Mouse (Mus musculus): ENCODE results near the gene Cldn13. TPM values are rescaled to one million over a fixed set of nuclear protein-coding genes. Genes with fewer than 3 reads are reported as not detected.

Gene Cldn13
- polyA plus RNA-seq, 1 experiment, result 11.2 TPM

- no peaks in the 10 kb centered on the region for H3K36me3 ChIP-seq (ENCODE audit: control insufficient read depth, insufficient read depth, low read length)
- no peaks in the 10 kb centered on the region for H3K27me3 ChIP-seq (ENCODE audit: control insufficient read depth, insufficient read depth, low read length)
- peaks cover 2% of the 10 kb centered on the region; the same call in 1 of the 2 replicates for H3K4me1 ChIP-seq (ENCODE audit: control insufficient read depth, insufficient read depth, low read length)
- TF ChIP-seq CTCF (IDR thresholded peaks at IDR 0.05; ENCODE audit: control insufficient read depth, insufficient read depth, insufficient replicate concordance, low read depth, low read length) (no peak), POLR2A (IDR thresholded peaks at IDR 0.05; ENCODE audit: control insufficient read depth, low read depth, low read length) (no peak)
- H3K27ac ChIP-seq (ENCODE audit: control insufficient read depth, insufficient read depth, low read depth, low read length), result no peak overlapping the region
- H3K4me3 ChIP-seq (ENCODE audit: control insufficient read depth, low read depth, low read length), result peak overlapping the region; percentile 56
These were observed 2.0 kb downstream of the Cldn13 start for GRCm38 (mm10) chr5:134913352-134913751.

GRCm38 (mm10) chr5:134911901-134912300 lies 3.4 kb downstream of the Cldn13 start:
- Histone ChIP-seq H3K27me3 (ENCODE audit: control insufficient read depth, insufficient read depth, low read length) (no peaks in the 10 kb centered on the region), H3K36me3 (ENCODE audit: control insufficient read depth, insufficient read depth, low read length) (no peaks in the 10 kb centered on the region), H3K4me1 (ENCODE audit: control insufficient read depth, insufficient read depth, low read length) (peaks cover 2% of the 10 kb centered on the region; the same call in 1 of the 2 replicates), H3K4me3 (ENCODE audit: control insufficient read depth, low read depth, low read length) (0 out of 2 replicates have a peak overlapping the region, but pooled peaks have one; percentile 6), H3K27ac (ENCODE audit: control insufficient read depth, insufficient read depth, low read depth, low read length) (no peak overlapping the region)
- TF ChIP-seq CTCF (IDR thresholded peaks at IDR 0.05; ENCODE audit: control insufficient read depth, insufficient read depth, insufficient replicate concordance, low read depth, low read length) (no peak), POLR2A (IDR thresholded peaks at IDR 0.05; ENCODE audit: control insufficient read depth, low read depth, low read length) (no peak)

- Histone ChIP-seq H3K36me3 (ENCODE audit: control insufficient read depth, insufficient read depth, low read length) (no peaks in the 10 kb centered on the region), H3K27me3 (ENCODE audit: control insufficient read depth, insufficient read depth, low read length) (no peaks in the 10 kb centered on the region), H3K27ac (ENCODE audit: control insufficient read depth, insufficient read depth, low read depth, low read length) (no peak overlapping the region), H3K4me3 (ENCODE audit: control insufficient read depth, low read depth, low read length) (peak overlapping the region; percentile 87), H3K4me1 (ENCODE audit: control insufficient read depth, insufficient read depth, low read length) (peaks cover 2% of the 10 kb centered on the region; the same call in 1 of the 2 replicates)
- peak; percentile 95 for TF ChIP-seq CTCF (IDR thresholded peaks at IDR 0.05; ENCODE audit: control insufficient read depth, insufficient read depth, insufficient replicate concordance, low read depth, low read length)
- no peak for TF ChIP-seq POLR2A (IDR thresholded peaks at IDR 0.05; ENCODE audit: control insufficient read depth, low read depth, low read length)
These were observed 8.2 kb downstream of the Cldn13 start for GRCm38 (mm10) chr5:134907135-134907534.

- H3K27me3 ChIP-seq (ENCODE audit: control insufficient read depth, insufficient read depth, low read length), result no peaks in the 10 kb centered on the region
- TF ChIP-seq CTCF (IDR thresholded peaks at IDR 0.05; ENCODE audit: control insufficient read depth, insufficient read depth, insufficient replicate concordance, low read depth, low read length) (no peak), POLR2A (IDR thresholded peaks at IDR 0.05; ENCODE audit: control insufficient read depth, low read depth, low read length) (peak; percentile 63; the same call in 1 of the 2 replicates)
- H3K36me3 ChIP-seq (ENCODE audit: control insufficient read depth, insufficient read depth, low read length), result no peaks in the 10 kb centered on the region
- H3K4me1 ChIP-seq (ENCODE audit: control insufficient read depth, insufficient read depth, low read length), result no peaks in the 10 kb centered on the region
- H3K27ac ChIP-seq (ENCODE audit: control insufficient read depth, insufficient read depth, low read depth, low read length), result no peak within 1 kb of the TSS; the same call in 1 of the 2 replicates
- peak within 1 kb of the TSS; percentile 87 for H3K4me3 ChIP-seq (ENCODE audit: control insufficient read depth, low read depth, low read length)
These were observed 8.7 kb downstream of the Cldn13 start, which contains the start of gene Tmem270 for GRCm38 (mm10) chr5:134906633-134907032. TSS of gene Tmem270 (minus strand) at chr5:134906733.

- no peak for TF ChIP-seq POLR2A (IDR thresholded peaks at IDR 0.05; ENCODE audit: control insufficient read depth, low read depth, low read length)
- TF ChIP-seq CTCF (IDR thresholded peaks at IDR 0.05; ENCODE audit: control insufficient read depth, insufficient read depth, insufficient replicate concordance, low read depth, low read length), result no peak
- H3K27ac ChIP-seq (ENCODE audit: control insufficient read depth, insufficient read depth, low read depth, low read length), result no peak overlapping the region
- no peaks in the 10 kb centered on the region for H3K36me3 ChIP-seq (ENCODE audit: control insufficient read depth, insufficient read depth, low read length)
- no peaks in the 10 kb centered on the region for H3K4me1 ChIP-seq (ENCODE audit: control insufficient read depth, insufficient read depth, low read length)
- H3K27me3 ChIP-seq (ENCODE audit: control insufficient read depth, insufficient read depth, low read length), result no peaks in the 10 kb centered on the region
- no peak overlapping the region for H3K4me3 ChIP-seq (ENCODE audit: control insufficient read depth, low read depth, low read length)
These were observed 13.7 kb downstream of the Cldn13 start for GRCm38 (mm10) chr5:134901644-134902027.

GRCm38 (mm10) chr5:134901012-134901643 lies 14.2 kb downstream of the Cldn13 start:
- TF ChIP-seq CTCF (IDR thresholded peaks at IDR 0.05; ENCODE audit: control insufficient read depth, insufficient read depth, insufficient replicate concordance, low read depth, low read length), result no peak
- no peak for TF ChIP-seq POLR2A (IDR thresholded peaks at IDR 0.05; ENCODE audit: control insufficient read depth, low read depth, low read length)
- no peaks in the 10 kb centered on the region for H3K27me3 ChIP-seq (ENCODE audit: control insufficient read depth, insufficient read depth, low read length)
- H3K27ac ChIP-seq (ENCODE audit: control insufficient read depth, insufficient read depth, low read depth, low read length), result no peak overlapping the region
- no peak overlapping the region for H3K4me3 ChIP-seq (ENCODE audit: control insufficient read depth, low read depth, low read length)
- H3K4me1 ChIP-seq (ENCODE audit: control insufficient read depth, insufficient read depth, low read length), result no peaks in the 10 kb centered on the region
- no peaks in the 10 kb centered on the region for H3K36me3 ChIP-seq (ENCODE audit: control insufficient read depth, insufficient read depth, low read length)

- Histone ChIP-seq H3K4me3 (ENCODE audit: control insufficient read depth, low read depth, low read length) (no peak overlapping the region), H3K27me3 (ENCODE audit: control insufficient read depth, insufficient read depth, low read length) (no peaks in the 10 kb centered on the region), H3K27ac (ENCODE audit: control insufficient read depth, insufficient read depth, low read depth, low read length) (no peak overlapping the region), H3K4me1 (ENCODE audit: control insufficient read depth, insufficient read depth, low read length) (no peaks in the 10 kb centered on the region), H3K36me3 (ENCODE audit: control insufficient read depth, insufficient read depth, low read length) (no peaks in the 10 kb centered on the region)
- TF ChIP-seq POLR2A (IDR thresholded peaks at IDR 0.05; ENCODE audit: control insufficient read depth, low read depth, low read length) (no peak), CTCF (IDR thresholded peaks at IDR 0.05; ENCODE audit: control insufficient read depth, insufficient read depth, insufficient replicate concordance, low read depth, low read length) (no peak)
These were observed 17.7 kb downstream of the Cldn13 start for GRCm38 (mm10) chr5:134897596-134897995.
